Mouse (Mus musculus): ENCODE results near the gene Foxp4.

Foxp4 gene

DNA sequence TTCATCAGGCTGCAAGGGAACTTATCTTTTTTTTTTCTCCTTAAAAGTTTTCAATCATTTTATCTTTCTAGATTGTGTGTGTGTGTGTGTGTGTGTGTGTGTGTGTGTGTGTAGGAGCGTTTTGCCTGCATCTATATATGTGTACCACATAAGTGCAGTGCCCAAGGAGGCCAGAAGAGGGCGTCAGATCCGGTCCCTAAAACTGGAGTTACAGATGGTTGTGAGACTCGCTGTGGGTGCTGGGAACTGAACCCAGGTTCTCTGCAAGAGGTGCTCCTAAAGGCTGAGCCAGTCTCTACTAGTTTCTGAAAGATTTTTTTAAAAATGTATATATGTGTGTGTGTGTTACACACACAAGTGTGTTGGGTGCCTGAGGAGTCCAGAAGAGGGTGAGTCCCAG lies 5.0 kb upstream of the Foxp4 start:
- no peak for DNase-seq (ENCODE audit: low spot score)

DNA sequence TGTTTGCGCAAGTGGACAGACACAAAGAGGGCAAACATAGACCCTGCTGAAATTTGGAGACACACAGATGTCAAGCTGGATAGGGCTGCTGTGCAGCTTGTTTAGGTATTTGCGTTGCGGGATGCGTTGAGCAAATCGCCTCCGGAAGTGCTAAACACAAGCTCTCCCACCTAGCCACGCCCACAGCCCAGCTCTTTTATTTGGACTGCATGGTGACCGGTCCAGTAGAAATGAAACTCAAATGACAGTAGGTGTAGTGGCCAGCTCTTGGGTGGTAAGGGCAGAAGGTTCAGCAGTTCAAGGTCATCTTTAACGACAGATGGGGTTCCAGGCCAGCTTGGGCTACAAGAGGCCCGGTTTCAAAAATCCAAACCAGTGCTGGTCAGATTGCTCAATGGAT lies 1.5 kb upstream of the Foxp4 start:
- no peak for DNase-seq (ENCODE audit: low spot score)

DNA sequence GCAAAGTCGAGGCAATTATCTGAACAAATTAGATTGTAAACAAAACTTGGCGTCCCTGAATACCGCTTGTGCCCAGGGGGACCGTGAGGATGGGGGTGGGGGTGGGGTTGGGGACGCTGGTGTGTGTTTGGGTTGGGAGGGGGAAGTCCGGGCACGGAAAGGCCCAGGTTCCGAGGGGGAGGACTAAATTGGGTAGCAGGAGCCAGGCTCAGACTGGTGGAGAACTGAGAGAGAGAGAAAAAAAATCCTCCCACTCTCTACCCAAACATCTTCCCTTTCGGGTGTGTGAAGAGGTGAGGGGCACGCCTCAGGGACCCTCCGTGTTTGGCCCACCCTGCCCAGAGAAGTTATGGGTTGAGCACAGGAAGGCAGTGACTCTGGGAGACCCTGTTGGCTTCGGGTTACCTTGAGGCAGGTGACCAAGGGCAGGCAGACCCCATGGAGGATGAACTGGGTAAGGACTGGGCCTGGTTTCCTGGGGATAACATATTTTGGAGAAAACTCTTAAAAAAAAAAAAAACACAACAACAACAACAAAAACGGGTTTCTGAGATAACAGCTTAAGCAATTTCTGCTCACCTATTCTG lies 988 bp upstream of the Foxp4 start:
- no peak for DNase-seq (ENCODE audit: low spot score)

DNA sequence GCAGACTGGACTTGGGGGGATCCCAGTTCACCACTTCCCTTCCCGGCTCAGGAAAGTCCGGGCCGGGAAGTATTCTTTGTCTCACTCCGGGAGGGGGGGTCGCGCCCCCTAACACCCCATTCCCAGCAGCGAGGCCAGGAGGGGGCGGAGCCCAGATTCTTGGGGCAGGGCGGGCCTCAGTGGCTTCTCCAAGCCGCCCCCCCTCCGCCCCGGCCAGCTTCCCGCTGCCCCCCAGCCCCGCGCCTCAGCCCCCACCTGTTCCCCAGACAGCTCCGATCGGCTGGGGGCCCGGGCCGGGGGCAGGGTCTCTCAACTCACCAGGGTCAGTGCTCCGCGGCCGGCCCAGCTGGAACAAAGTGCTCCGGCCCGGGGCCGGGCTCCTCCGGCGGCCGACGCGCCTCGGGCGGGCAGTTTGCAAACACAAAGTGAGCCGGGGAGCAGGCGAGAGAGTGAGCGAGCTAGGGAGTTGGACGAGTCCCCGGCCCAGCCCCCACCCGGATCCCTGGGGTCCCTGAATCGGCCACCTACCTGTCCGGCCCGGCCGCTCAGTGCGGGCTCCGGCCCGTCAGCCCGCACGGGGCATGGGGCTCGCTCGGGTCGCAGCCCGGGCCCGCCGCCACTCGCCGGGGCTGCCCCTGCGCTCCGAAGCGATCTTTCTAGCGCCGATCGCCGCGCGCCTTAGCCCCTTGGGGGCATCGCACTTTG lies 615 bp downstream of the Foxp4 start:
- peak; percentile 59 for DNase-seq (ENCODE audit: low spot score)

- peak; percentile 29 for DNase-seq (ENCODE audit: low spot score)
Measured at GRCm38 (mm10) chr17:47923011-47923677, 1.3 kb downstream of the Foxp4 start.

DNA sequence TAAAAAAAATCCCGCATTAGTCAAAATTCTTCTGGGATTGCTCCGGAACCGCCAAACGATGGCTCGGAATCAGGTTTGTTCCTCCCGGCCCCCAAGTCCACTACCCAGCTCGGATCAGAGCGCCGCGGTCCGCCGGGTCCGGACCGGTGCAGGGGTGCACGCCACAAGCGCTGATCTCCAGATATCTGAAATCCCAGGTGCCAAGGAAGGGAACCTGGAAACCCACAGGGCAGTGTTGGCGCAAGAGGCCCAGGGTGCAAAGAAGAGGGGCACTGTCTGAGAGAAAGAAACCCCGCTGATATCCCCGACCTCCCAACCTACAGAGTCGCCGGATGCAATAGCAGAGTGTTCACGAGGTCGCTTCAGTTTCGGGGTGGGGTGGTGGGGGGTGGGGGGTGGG lies 1.9 kb downstream of the Foxp4 start:
- DNase-seq (ENCODE audit: low spot score): no peak

GRCm38 (mm10) chr17:47922116-47922515 lies 2.3 kb downstream of the Foxp4 start:
- DNase-seq (ENCODE audit: low spot score): no peak

- no peak for DNase-seq (ENCODE audit: low spot score)
Measured at GRCm38 (mm10) chr17:47921136-47921665, 3.2 kb downstream of the Foxp4 start.

- DNase-seq (ENCODE audit: low spot score): no peak
Measured at GRCm38 (mm10) chr17:47919826-47920225, 4.6 kb downstream of the Foxp4 start.

GRCm38 (mm10) chr17:47917907-47918306 lies 6.5 kb downstream of the Foxp4 start:
- DNase-seq (ENCODE audit: low spot score): no peak

DNA sequence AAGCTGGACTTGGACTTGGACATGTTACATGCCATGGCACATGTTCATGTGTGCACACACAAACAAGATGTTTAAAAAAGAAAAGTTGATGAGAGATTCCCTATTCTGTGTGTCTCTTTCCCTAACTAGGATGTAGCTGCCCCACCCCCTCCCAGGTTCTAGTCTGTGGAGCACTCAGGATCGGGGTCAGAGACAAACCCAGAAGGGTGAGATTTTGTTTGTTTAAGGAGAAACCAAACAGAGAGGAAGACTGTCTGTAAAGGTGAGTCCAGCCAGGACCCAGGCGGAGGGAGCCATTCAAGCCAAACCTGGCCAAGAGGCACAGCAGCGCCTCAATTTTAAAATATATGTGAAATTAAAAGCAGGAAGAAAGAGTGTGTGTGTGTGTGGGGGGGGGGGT lies 7.2 kb downstream of the Foxp4 start:
- DNase-seq (ENCODE audit: low spot score): no peak

GRCm38 (mm10) chr17:47914676-47915219 lies 9.7 kb downstream of the Foxp4 start:
- DNase-seq (ENCODE audit: low spot score): no peak

DNA sequence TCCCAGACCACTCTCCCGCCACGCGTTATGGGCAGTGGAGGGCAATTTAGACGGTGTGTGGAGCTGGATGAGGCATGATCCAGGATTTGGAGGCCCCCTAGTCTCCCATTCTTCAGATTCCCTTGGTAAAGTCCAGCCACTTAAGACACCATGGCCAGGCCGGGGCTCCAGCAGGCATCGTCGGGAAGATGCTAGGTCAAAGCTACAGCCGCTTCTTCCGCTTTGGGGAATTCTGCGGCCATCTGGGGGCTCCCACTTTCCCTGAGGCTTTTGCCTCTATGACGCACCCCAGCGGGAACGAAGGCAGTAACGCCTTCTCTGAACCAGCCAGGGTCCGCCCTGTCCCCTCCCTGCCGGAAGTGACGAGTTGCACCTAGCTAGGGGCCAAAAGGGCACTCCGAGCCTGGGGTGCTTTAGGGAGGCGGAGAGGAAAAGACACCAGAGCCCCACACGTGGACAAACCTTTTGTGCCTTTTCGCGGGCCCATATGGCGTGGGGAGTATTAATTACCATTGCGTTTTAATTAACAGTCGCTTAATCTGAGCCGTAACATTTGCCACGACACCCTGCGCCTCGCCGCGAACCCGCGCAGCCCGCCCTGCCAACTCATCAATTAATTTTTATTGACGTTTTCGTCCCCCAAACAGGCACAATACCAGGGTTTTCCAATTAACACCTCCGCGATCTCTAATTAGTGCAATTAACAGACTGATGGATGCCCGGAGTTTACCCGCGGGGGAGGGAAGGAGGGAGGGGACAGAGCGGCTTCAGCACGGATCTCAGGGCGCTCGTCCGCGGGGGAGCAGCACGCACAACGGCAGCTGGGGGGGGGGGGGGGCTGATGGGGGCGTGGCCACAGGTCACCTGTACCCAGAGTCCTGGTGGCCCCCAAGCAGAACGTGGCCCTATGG lies 15.1 kb downstream of the Foxp4 start:
- DNase-seq (ENCODE audit: low spot score): peak; percentile 68

DNA sequence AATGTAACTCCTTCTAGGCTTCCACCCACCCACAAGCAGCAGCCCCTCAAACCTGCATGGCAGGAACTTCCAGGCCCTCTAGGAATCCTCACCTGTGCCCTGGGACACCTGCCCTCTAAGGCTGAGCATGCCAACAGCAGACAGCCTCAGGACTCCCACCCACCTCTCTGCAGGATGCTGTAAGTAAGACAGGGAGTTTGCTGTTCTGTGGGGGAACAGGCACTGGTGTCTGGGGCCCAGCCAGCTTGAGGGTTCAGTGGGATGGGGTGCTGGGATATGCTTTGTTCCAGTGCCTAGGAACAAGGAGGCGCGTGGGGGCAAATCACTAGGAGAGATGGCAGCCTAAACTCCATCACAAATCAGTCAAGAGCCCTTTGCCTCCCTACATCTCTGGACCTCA lies 16.4 kb downstream of the Foxp4 start:
- DNase-seq (ENCODE audit: low spot score): no peak

DNA sequence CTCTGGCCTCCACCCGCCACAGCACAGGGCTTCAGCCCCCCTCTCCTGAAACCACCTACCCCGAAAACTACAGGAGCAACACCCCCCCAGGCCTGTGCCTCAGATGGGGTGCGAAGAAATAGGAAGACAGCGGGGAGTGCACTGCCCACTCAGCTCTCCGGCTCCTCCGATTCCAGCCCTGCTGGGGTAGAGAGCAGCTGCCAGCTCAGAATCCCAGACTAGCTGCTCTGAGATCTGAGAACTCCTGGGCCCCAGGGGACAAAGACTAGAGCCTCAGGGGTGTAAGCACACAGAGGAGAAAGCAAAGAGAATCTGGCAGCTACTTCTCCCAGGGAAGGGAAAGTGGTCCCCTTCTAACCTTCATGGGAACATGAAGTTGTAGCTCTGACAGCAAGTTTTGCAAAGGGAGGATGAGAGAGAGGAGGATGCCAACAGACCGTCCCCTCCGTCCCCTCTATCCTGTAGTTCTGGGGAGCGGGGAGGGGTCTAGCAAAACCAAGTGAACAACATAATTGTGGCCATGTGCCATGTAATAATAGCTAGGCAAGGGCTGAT lies 17.0 kb downstream of the Foxp4 start:
- no peak for DNase-seq (ENCODE audit: low spot score)

DNA sequence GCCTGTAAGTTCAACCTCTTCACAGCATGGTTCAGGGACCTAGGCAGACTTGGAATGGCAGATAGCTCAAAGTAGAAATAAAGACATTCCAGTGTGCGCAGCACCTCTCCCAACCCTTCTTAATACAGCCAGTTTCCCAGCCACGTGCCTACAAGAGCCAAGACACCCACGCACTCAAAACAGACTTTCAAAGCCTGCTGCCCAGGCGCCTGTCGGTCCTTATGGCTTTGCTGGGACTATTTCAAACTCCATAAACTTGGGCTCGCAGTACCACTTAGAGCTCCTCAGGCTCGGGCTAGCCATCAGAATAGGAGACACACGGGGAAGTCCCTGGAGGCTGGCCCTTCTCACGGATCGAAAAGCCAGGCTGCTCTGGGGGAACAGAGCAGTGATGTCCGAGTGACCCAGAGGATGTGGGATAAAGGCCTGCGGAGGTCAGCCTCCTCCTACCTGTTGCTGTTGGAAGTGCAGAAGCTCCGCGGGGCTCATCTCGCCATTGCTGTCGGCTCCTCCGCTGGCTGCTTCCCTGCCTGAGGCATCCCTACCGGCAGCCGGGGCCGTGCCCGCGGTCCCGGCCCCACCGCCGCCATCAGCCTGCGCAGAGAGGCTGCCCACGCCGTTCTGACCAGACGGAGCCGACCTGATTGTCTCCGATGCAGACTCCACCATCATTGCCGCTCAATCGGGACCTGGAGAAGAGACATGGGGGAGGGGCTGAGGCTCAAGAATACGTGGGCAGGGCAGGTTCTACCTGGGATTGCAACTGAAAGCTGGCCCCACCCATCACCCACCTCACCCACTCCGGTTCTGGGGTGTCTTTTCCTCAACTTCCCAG lies 20.4 kb downstream of the Foxp4 start:
- DNase-seq (ENCODE audit: low spot score): no peak

DNA sequence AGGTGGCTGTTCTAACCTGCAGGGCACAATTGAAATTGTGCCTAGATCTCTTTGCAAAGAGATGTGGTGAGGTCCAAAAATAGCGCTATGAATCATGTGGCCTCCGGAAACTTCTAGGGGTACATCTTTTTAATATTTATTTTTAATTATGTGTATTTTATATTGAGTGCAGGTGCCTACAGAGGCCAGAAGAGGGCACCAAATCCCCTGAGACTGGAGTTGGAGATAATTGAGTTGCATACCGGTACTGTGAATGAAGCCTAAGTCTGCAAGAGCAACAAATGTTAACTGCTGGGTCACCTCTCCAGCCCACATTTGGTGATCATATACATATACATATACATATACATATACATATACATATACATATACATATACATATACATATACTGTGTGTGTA lies 22.7 kb downstream of the Foxp4 start:
- no peak for DNase-seq (ENCODE audit: low spot score)

DNA sequence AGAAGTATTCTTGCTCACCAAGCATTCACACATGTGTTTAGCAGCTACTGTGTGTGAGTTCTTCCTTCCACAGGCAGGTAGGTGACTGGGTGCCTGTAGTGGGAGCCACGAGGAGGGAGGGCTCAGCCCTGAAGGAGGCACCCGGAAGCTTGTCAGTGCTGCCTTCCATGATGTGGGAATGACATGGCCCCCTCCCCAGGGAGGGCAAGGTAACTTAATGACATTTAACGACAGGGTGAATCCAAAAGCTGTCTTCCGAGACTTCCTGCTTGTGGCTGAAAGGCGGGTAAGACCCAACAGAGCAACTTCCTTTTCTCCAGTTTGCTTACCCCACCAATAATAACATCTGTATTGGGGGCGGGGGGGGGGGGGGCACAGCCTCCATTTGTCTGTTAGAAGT lies 23.7 kb downstream of the Foxp4 start:
- no peak for DNase-seq (ENCODE audit: low spot score)

DNA sequence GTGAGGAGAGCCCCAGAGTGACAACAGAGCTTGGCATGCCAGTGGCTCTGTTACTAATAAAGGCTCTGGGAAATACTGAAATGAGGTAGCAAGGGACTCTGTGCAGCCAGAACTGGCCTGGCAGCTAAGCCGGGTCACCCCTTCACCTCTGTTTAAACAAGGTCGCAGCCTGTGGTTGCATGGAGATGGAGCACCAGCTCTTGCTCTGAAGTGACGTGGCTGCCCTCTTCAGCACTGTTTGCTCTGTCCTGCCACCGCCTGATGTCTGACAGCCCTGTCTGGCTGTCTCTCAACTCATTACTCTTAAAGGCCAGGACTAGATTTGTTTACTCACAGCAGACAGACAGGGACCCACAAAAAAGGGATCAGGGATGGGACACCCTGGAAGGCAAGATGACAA lies 25.3 kb downstream of the Foxp4 start:
- DNase-seq (ENCODE audit: low spot score): no peak

DNA sequence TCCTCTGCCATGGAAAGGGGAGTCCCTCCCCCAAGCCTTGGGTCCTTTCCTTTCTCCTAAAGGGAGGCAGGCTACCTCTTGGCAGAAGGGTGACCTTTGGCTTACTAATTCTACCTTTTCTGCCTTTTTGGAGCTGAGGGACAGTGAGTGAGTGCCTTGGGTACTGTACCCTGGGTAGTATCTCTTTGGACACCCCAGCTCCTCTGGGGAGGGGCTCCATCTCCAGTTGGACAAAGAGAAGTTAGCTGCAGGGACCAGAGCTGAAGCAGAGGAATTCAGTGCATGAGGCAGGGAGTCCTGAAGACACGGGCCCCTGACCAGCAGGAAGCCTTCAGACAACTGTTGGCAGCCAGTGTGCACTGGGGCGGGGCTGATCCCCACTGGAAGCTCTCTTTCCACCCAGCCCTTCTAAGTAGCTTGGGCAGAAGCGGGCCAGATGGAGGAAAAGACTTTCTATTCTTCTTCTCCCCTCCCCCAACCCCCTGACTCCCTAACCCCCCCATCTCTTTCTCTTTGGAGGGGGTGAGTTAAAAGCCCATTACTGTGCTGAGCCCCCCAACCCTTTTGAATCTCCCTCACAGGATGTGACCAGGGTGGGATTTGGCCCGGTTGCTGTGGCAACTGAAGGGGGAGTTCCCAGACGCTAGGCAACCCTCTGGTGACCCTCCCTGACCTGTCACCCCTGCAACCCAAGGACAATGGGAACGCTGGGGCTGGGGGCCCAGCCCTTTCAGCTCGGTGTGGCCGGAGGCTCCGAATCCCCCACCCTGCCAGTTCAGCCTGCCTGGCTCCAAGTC lies 26.3 kb downstream of the Foxp4 start:
- peak; percentile 51 for DNase-seq (ENCODE audit: low spot score)
